Mouse (Mus musculus) megakaryocyte progenitor cell, adult 5-6 weeks (primary cell): ENCODE measurements at regions not wholly inside any gene's neighbourhood (a gene's known extent, or its start where the extent isn't known, plus 50 kb on each side); places are given as distances from the start of the nearest gene placed in this dataset.

Source experiments
- ATAC-seq: replicated peaks from 2 replicates; pipeline ENCODE4 v1.8.0; 2016; ENCODE audit warnings: mild to moderate bottlenecking, moderate TSS enrichment, inconsistent platforms; ENCODE audit not compliant: poor library complexity

DNA sequence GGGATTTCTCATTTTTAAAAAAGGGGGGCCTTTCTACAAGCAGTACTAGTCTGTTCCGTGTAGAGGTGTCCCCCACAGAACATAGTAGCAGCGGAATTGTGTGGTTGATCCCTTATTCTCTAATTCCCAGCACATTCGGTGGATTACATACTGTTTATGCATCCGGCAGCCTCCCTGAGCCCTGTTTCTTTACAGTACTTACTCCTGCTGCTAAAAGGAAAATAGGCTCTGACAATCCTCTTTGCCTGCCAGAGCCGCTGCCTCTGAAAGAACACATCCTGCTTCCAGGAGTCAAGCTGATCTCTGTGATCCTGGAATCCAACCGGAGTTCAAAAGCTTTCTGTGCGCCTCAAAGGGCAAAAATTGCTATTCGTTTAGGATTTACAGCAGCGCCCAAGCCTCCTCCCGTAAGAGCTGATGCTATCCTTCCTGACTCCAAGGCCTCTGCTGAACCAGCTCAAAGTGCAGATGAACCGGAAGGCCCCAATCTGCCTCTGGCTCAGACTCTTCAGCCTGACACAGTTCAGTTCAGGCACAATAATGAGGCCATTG lies 936.6 kb downstream of the Ndufa4 start:
- no peak for ATAC-seq

DNA sequence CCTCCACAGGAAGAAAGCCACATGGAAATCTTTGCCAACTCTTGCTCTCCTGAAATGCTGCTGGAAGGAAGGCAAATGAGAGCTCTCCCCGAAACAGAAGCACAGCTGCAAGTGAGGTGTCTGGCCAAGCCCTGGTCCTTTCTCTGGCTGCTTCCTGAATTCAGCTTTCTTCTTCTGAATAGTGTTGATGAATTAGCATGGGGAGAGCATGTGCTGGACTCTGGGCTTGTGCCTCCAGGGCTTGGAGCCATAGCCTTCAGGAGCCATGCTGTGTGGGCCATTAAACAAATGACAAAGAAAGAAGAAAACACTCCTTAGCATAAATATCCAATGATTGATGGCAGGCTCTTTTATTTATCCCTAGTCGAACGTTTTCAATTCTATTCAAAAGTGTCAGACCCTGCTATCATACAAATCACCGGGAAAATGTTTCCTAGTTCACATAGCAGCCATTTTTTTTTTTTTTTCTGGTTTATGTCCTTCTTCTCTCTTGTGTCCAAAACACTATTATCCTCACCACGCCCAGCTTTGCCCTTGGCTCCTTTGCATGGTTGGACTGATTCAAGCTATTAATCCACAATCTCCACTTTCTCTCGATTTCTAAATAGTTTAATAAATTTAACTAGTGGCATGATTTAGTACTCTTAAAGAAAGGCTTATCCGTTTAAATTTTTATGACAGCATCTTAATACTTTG lies 937.3 kb downstream of the Ndufa4 start:
- ATAC-seq: no peak

DNA sequence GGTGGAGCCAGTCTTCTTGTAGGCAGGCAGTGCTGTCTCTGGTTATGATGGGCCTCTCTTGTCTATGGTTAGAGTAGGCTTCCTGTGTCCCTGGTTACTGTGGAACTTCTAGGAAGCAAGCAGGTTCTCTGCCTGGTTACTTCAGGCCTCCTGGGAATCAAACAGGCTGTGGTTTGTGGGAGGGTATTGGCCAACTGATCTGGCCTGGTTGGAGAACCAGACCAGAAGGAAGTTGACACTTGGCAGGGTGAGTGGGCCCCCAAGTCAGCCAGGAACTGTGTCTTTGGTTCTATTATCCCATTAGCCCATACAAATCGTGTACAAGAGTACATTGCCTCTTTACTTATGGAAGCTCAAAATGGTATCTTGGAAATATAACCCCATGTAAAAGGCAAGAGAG lies 963.8 kb downstream of the Ndufa4 start:
- ATAC-seq: peak; percentile 57

DNA sequence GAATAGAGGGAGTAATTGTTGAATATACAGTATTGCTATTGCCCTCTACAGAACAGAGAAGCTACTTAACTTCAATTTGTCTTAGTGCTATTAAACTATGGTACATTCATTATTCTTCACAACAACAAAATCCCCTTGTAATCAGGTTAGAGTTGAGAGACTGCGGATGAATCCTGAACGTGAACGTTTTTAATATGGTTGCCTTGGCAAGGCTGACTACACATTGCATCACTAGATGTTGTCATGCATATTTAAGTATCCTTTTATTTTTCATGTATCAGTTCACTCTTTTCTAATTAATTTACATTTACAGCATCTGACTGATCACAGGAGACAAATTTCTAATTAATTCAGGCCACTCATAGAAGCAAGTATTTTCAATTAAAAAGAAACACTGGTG lies 965.8 kb downstream of the Ndufa4 start:
- no peak for ATAC-seq
